Mouse (Mus musculus) CD4-positive, CD25-positive, alpha-beta regulatory T cell, adult 2 months (primary cell): ENCODE data around the gene Ptpre.
"Not testable (repeated sequence)": the region's sequence is repeated elsewhere in the genome, so short reads cannot be mapped to it uniquely, and the experiment has no call there.

Experiments
- DNase-seq: peaks from one replicate; pipeline ENCODE4 v3.0.0-alpha.2; 2012; ENCODE audit warnings: low read depth, low spot score

Gene Ptpre

GRCm38 (mm10) chr7:135689396-135689795 lies 152.1 kb downstream of the Ptpre start:
- DNase-seq: no peak

- no peak for DNase-seq
These were observed 154.7 kb downstream of the Ptpre start for GRCm38 (mm10) chr7:135691941-135692340.

- DNase-seq: no peak
These were observed 156.8 kb downstream of the Ptpre start for GRCm38 (mm10) chr7:135694130-135694529.

GRCm38 (mm10) chr7:135694796-135695195 lies 157.5 kb downstream of the Ptpre start:
- DNase-seq: no peak

- no peak for DNase-seq
These were observed 158.8 kb downstream of the Ptpre start for GRCm38 (mm10) chr7:135696127-135696526.

- DNase-seq: not testable (repeated sequence)
These were observed 159.9 kb downstream of the Ptpre start for GRCm38 (mm10) chr7:135697021-135697740.

- no peak for DNase-seq
These were observed 161.1 kb downstream of the Ptpre start for GRCm38 (mm10) chr7:135698362-135698761.

GRCm38 (mm10) chr7:135699351-135699750 lies 162.1 kb downstream of the Ptpre start:
- not testable (repeated sequence) for DNase-seq

GRCm38 (mm10) chr7:135703600-135704148 lies 166.4 kb downstream of the Ptpre start:
- no peak for DNase-seq

- no peak for DNase-seq
These were observed 167.0 kb downstream of the Ptpre start for GRCm38 (mm10) chr7:135704251-135704650.

GRCm38 (mm10) chr7:135705083-135705482 lies 167.8 kb downstream of the Ptpre start:
- no peak for DNase-seq

- DNase-seq: no peak
These were observed 168.5 kb downstream of the Ptpre start for GRCm38 (mm10) chr7:135705753-135706152.

- DNase-seq: no peak
These were observed 173.4 kb downstream of the Ptpre start for GRCm38 (mm10) chr7:135710702-135711101.

- no peak for DNase-seq
These were observed 175.3 kb downstream of the Ptpre start for GRCm38 (mm10) chr7:135712534-135712933.

- DNase-seq: peak; percentile 29
These were observed 176.0 kb downstream of the Ptpre start for GRCm38 (mm10) chr7:135713326-135713725.

GRCm38 (mm10) chr7:135715166-135715565 lies 177.9 kb downstream of the Ptpre start:
- DNase-seq: peak; percentile 19

GRCm38 (mm10) chr7:135715642-135716444 lies 178.6 kb downstream of the Ptpre start, which contains the start of gene Mki67:
Mki67 (minus strand) TSS chr7:135716361.
- DNase-seq: peak; percentile 49

GRCm38 (mm10) chr7:135716445-135716877 lies 179.2 kb downstream of the Ptpre start:
- peak; percentile 95 for DNase-seq

- no peak for DNase-seq
These were observed 179.8 kb downstream of the Ptpre start for GRCm38 (mm10) chr7:135716968-135717557.

- no peak for DNase-seq
These were observed 184.2 kb downstream of the Ptpre start for GRCm38 (mm10) chr7:135721436-135721992.

- DNase-seq: no peak
These were observed 184.9 kb downstream of the Ptpre start for GRCm38 (mm10) chr7:135722011-135722838.
